Mouse (Mus musculus) thymus, adult 2 months (tissue): Measurements from ENCODE around the gene Atrnl1. TPM values are rescaled to one million over a fixed set of nuclear protein-coding genes. Genes with fewer than 3 reads are reported as not detected.

Experiments
- DNase-seq: peaks from one replicate; pipeline ENCODE4 v3.0.0; 2021
- H3K27ac ChIP-seq: fragments of 200-500 bp; 2 replicates; pipeline ENCODE4 v1.5.1; 2012; ENCODE audit warnings: low read length, control low read depth; ENCODE audit not compliant: control insufficient read depth, insufficient read depth
- H3K27me3 ChIP-seq: fragments of 200-500 bp; 2 replicates; pipeline ENCODE4 v1.6.1; 2012; ENCODE audit warnings: mild to moderate bottlenecking, low read length, moderate library complexity, mixed read lengths; ENCODE audit not compliant: control insufficient read depth, insufficient read depth
- H3K36me3 ChIP-seq: fragments of 200-500 bp; 2 replicates; pipeline ENCODE4 v1.6.1; 2012; ENCODE audit warnings: mild to moderate bottlenecking, low read length, moderate library complexity; ENCODE audit not compliant: control insufficient read depth, insufficient read depth
- H3K4me1 ChIP-seq: fragments of 200-500 bp; replicated peaks from 2 replicates; pipeline ENCODE4 v1.6.1; 2012; ENCODE audit warnings: low read length; ENCODE audit not compliant: control insufficient read depth, insufficient read depth
- H3K4me3 ChIP-seq: fragments of 200-500 bp; 2 replicates; pipeline ENCODE4 v1.5.1; 2012; ENCODE audit warnings: mild to moderate bottlenecking, low read length, control low read depth, moderate library complexity; ENCODE audit not compliant: control insufficient read depth, insufficient read depth
- CTCF ChIP-seq: fragments of 200-500 bp; IDR thresholded peaks from 2 replicates; pipeline ENCODE4 v1.5.1; 2012; ENCODE audit warnings: mild to moderate bottlenecking, control low read depth, low read length, moderate library complexity, borderline replicate concordance; ENCODE audit not compliant: control insufficient read depth, poor library complexity, insufficient read depth; ENCODE audit errors: extremely low read depth
- POLR2A ChIP-seq: fragments of 200-500 bp; IDR thresholded peaks from 2 replicates; pipeline ENCODE4 v1.6.1; 2012; ENCODE audit warnings: mild to moderate bottlenecking, low read length, control low read depth, moderate library complexity; ENCODE audit not compliant: control insufficient read depth, poor library complexity, insufficient read depth; ENCODE audit errors: extremely low read depth
- WGBS: fragments of 180-500 bp; shearing (Covaris S2); methylation state at CpG from one replicate; pipeline ENCODE4 v1.1.7; 2018; 5-methylcytosine and 5-hydroxymethylcytosine counted together
- polyA plus RNA-seq: library from polyadenylated mRNA; depleted of rRNA; stranded (reverse); fragments of >200 nt; gene quantifications from 2 replicates; pipeline ENCODE4 v1.2.3, GENCODE M21; 2012

Atrnl1 gene
- polyA plus RNA-seq, 1 experiment: 8.2 TPM

DNA sequence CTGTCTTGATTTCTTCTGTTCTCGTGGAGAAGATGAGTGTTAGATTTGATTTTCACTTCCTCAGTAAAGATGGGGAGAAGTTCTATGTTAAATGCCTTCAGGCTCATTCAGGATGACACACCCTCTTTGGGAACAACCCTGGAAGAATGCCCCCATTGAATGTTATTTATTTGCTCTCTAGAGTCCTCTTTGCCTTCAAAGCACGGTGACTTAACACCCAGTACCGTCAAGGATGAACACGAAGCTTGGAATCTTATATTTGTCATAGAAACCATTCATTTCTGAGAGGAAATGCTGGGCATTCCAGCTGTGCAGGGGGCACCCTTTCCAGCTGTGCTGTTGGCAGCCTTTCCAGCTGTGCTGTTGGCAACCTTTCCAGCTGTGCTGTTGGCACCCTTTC, 212.6 kb downstream of the Atrnl1 start:
- Histone ChIP-seq H3K27ac (no peak overlapping the region), H3K4me1 (no peaks in the 10 kb centered on the region), H3K27me3 (no peaks in the 10 kb centered on the region), H3K36me3 (no peaks in the 10 kb centered on the region), H3K4me3 (no peak overlapping the region)
- no peak for DNase-seq
- no peak for TF ChIP-seq POLR2A
- no peak for TF ChIP-seq CTCF
- WGBS: 94% methylated on average over 4 of the region's 4 CpGs

DNA sequence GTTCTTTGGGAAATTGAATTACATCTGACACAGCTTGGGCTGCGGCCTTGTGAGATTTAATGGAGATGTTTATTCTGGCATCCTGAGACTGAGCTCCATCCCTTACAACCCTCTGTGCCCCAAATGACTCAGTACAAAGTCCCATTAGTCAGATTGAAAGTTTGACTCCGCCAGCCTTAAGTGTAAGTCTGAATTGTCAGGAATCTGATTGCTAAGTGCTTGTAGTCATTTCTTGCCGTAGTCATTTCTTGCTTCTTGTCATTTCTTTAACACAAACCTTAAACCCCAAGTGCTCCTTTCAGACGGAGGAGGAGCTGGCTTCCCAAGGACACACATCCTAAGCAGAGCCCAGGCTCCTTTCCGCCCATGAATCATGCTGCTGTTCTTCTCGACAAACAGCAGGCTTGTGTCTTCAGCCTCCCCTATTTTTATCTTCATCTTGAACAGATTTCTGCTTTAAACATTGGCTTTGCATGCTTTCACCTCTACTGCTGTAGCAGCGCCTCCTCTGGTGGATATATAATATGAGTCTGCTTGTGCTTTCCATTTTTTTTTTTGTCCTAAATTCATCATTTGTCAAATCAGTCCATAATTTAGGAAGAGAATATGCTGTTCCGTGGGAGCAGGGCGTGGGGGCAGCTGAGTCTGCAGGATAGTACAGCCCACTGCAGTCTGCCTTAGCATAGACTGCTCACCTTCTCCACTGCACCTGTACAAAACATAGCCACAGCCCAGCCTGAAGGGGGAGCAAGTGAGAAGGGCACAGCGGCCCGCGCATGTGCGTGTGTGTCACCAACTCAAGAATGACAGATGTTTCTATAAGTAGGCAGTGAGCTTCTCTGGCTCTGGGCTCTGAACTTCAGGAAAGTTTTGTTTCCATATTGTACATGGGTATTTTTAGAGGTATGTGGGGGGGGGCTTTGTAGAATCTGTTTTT, 214.7 kb downstream of the Atrnl1 start:
- TF ChIP-seq CTCF (no peak), POLR2A (no peak)
- H3K4me3 ChIP-seq: no peak overlapping the region
- H3K27me3 ChIP-seq: no peaks in the 10 kb centered on the region
- 96% methylated on average over 13 of the region's 13 CpGs for WGBS
- no peak for DNase-seq
- no peaks in the 10 kb centered on the region for H3K36me3 ChIP-seq
- H3K27ac ChIP-seq: no peak overlapping the region
- no peaks in the 10 kb centered on the region for H3K4me1 ChIP-seq

DNA sequence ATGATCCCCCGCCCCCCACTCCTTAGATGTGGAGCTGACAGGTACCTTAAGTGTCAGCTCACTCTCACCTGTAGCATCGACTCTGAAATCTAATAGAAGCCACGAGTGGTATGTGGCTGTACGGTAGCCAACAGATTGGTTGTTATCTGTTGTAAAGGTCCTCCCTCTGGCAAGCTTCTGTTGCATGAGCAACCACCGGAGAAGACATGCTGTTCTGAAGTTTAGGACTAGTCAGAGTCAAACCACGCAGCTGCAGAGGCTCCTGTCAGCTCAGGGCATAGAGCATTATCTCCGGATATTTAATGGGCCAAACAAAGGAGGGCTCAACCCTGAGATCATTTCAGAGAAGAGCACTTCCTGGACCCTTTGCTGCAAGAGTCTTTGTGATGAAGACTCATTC, 222.2 kb downstream of the Atrnl1 start:
- no peak for DNase-seq
- H3K27ac ChIP-seq: no peak overlapping the region
- no peaks in the 10 kb centered on the region for H3K36me3 ChIP-seq
- WGBS: 96% methylated on average over 7 of the region's 7 CpGs
- H3K4me1 ChIP-seq: no peaks in the 10 kb centered on the region
- TF ChIP-seq CTCF (no peak), POLR2A (no peak)
- no peak overlapping the region for H3K4me3 ChIP-seq
- H3K27me3 ChIP-seq: no peaks in the 10 kb centered on the region

DNA sequence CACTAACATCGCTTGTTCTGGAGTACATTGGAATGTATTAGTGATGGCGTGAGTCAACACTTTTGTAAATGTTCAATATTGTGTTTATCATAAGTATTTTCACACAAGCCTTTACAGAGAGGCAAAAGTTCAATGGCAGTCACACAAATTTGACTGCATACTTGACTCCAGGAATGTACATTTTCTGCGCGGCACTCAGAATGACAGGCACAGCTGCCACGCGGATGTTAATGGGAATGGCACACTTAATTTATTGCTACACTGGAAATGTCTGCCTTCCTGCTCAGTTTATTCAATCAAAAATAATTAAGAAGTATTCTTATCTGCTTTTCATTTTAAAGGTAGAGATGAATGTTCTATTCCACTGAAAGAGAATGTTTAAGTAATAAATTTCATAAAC, 227.0 kb downstream of the Atrnl1 start:
- TF ChIP-seq CTCF (no peak), POLR2A (no peak)
- 98% methylated on average over 6 of the region's 6 CpGs for WGBS
- H3K36me3 ChIP-seq: no peaks in the 10 kb centered on the region

DNA sequence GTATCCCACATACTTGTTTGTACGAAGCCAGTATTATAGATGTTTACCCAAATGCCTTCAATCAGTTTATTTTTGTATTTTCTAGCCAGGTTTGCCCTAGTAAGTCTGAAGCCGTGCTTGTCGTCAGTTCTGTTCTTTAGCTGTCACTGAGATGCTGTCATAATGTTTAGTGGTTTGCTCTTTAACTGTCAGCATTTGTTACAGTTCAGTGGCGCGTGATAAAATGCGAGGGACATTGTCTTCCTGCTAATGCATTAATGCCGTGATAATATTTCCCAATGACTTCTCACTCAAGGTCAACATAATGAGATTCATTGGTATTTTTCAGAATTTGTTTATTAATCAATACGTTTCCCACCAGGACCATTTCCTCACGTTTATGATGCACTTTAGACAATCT, 227.7 kb downstream of the Atrnl1 start:
- whole genome bisulfite sequencing: 94% methylated on average over 9 of the region's 9 CpGs
- TF ChIP-seq POLR2A (no peak), CTCF (no peak)
- Histone ChIP-seq H3K27me3 (no peaks in the 10 kb centered on the region), H3K27ac (no peak overlapping the region), H3K4me3 (no peak overlapping the region), H3K36me3 (no peaks in the 10 kb centered on the region), H3K4me1 (no peaks in the 10 kb centered on the region)
- no peak for DNase-seq

More for the DNA sequence above, 227.0 kb downstream of the Atrnl1 start:
- Histone ChIP-seq H3K4me1 (no peaks in the 10 kb centered on the region), H3K27me3 (no peaks in the 10 kb centered on the region), H3K4me3 (no peak overlapping the region), H3K27ac (no peak overlapping the region)
- no peak for DNase-seq

DNA sequence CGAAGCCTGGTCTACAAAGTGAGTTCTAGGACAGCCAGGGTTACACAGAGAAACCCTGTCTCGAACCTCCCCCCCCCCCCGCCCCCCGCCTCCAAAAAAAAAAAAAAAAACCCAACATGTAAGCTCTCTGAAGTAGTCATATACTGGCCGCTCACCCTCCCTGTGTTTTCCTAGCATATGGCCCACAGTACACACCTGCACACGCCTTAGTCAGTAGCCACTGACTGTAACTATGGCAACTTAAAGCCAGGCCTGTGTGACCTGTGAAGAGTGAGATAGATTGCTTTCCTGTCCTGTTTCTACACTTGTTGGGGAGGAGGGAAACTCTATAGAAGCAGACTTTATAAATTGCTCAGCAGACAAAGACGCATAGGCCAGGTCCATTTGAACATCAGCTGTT, 239.1 kb downstream of the Atrnl1 start:
- Histone ChIP-seq H3K4me1 (no peaks in the 10 kb centered on the region), H3K27me3 (no peaks in the 10 kb centered on the region), H3K4me3 (no peak overlapping the region), H3K27ac (no peak overlapping the region), H3K36me3 (no peaks in the 10 kb centered on the region)
- WGBS: 87% methylated on average over 7 of the region's 7 CpGs
- TF ChIP-seq POLR2A: no peak
- no peak for TF ChIP-seq CTCF
- DNase-seq: no peak

DNA sequence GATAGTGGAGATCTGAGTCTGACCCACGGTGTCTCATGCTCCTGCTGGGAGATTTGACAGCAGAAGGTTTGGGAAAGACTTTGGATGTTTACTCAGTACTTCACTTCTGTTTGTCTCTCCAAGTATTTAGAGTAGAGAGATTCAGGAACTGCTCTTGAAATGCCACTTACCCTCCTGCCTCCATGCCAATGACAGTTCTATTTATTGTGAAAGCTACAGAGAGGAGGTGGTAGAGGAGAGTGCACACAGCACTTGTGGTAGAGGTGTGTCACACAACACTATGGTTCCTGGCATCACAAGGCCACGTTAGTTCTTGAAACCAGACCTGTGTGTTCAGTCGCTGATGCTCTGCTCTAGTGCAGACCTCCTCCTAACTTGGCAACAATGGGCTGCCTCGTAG, 257.5 kb downstream of the Atrnl1 start:
- no peaks in the 10 kb centered on the region for H3K4me1 ChIP-seq
- no peaks in the 10 kb centered on the region for H3K36me3 ChIP-seq
- DNase-seq: no peak
- no peak overlapping the region for H3K4me3 ChIP-seq
- H3K27me3 ChIP-seq: no peaks in the 10 kb centered on the region
- WGBS: 90% methylated on average over 4 of the region's 4 CpGs
- no peak overlapping the region for H3K27ac ChIP-seq
- TF ChIP-seq CTCF (no peak), POLR2A (no peak)
